17 mouse cellular contexts compared by ENCODE assay signal in genomic region chr1:189755072-189755471, GRCm38 (mm10). TPM values are rescaled to one million over a fixed set of nuclear protein-coding genes. Genes with fewer than 3 reads are reported as not detected.
A peak's percentile ranks its signal among the peaks of the same experiment; 100 is the strongest.
DNase-seq lines count a peak whose midpoint lies in the region; ATAC-seq lines count a peak whose summit lies in the region.
"Had no signal": no experiment of that assay in that cellular context is flagged by ENCODE, and none has a peak within 500 bp of the region (broad histone marks: within the 10 kb centered on the region; RNA-seq: fewer than 3 reads in every experiment).

No protein-coding gene starts in this region.

- WGBS in midbrain, embryonic 10.5 days: 48% methylated on average over 8 of the region's 8 CpGs
- WGBS in midbrain, embryonic 11.5 days: 47% methylated on average over 8 of the region's 8 CpGs
- WGBS in embryonic facial prominence, embryonic 14.5 days: 35% methylated on average over 8 of the region's 8 CpGs
- WGBS in stomach, embryonic 15.5 days: 75% methylated on average over 8 of the region's 8 CpGs

- no peaks in the 10 kb centered on the region for H3K36me3 ChIP-seq in midbrain, embryonic 10.5 days
- no peaks in the 10 kb centered on the region for H3K36me3 ChIP-seq in midbrain, embryonic 11.5 days (ENCODE audit: control insufficient read depth, insufficient read depth, low read length)
- H3K36me3 ChIP-seq in embryonic facial prominence, embryonic 14.5 days (ENCODE audit: control insufficient read depth, insufficient read depth, low read length): peaks cover 8% of the 10 kb centered on the region; the same call in 1 of the 2 replicates
- no peaks in the 10 kb centered on the region for H3K36me3 ChIP-seq in stomach, embryonic 15.5 days

- no peaks in the 10 kb centered on the region for H3K27me3 ChIP-seq in midbrain, embryonic 10.5 days (ENCODE audit: low read depth, poor library complexity, severe bottlenecking)
- no peaks in the 10 kb centered on the region for H3K27me3 ChIP-seq in midbrain, embryonic 11.5 days (ENCODE audit: control insufficient read depth, insufficient read depth, low read length)
- no peaks in the 10 kb centered on the region for H3K27me3 ChIP-seq in embryonic facial prominence, embryonic 14.5 days (replicated peaks; ENCODE audit: control insufficient read depth, insufficient read depth, low read length)
- H3K27me3 ChIP-seq in stomach, embryonic 15.5 days (replicated peaks): no peaks in the 10 kb centered on the region
- H3K27me3 ChIP-seq: Patski had no signal

- peak overlapping the region; percentile 46; the same call in 1 of the 2 replicates for H3K27ac ChIP-seq in midbrain, embryonic 10.5 days (replicated peaks)
- no peak overlapping the region for H3K27ac ChIP-seq in midbrain, embryonic 11.5 days (ENCODE audit: low read depth, low read length)
- no peak overlapping the region for H3K27ac ChIP-seq in embryonic facial prominence, embryonic 14.5 days (replicated peaks; ENCODE audit: low read depth, low read length)
- peak overlapping the region; percentile 33; the same call in 1 of the 2 replicates for H3K27ac ChIP-seq in stomach, embryonic 15.5 days
- H3K27ac ChIP-seq: forebrain, embryonic 13.5 days had no signal

- H3K4me2 ChIP-seq in midbrain, embryonic 11.5 days: no peak overlapping the region
- H3K4me2 ChIP-seq in embryonic facial prominence, embryonic 14.5 days (ENCODE audit: low read depth, low read length): no peak overlapping the region
- no peak overlapping the region for H3K4me2 ChIP-seq in stomach, embryonic 15.5 days
- H3K4me2 ChIP-seq: forebrain, embryonic 13.5 days had no signal

- H3K4me1 ChIP-seq in midbrain, embryonic 10.5 days: peaks cover 36% of the 10 kb centered on the region
- peaks cover 8% of the 10 kb centered on the region for H3K4me1 ChIP-seq in midbrain, embryonic 11.5 days (ENCODE audit: control insufficient read depth, insufficient read depth, low read length)
- H3K4me1 ChIP-seq in embryonic facial prominence, embryonic 14.5 days (ENCODE audit: control insufficient read depth, insufficient read depth, low read length): peaks cover 22% of the 10 kb centered on the region
- H3K4me1 ChIP-seq in stomach, embryonic 15.5 days: peaks cover 31% of the 10 kb centered on the region

- peak; percentile 27 for DNase-seq in gastrocnemius, postnatal 10 days
- no peak for DNase-seq in gastrocnemius, adult 8-10 months (ENCODE audit: low spot score in 2 of 2)
- no peak for DNase-seq in midbrain, embryonic 10.5 days (ENCODE audit: low spot score)
- no peak for DNase-seq in midbrain, embryonic 11.5 days (ENCODE audit: low spot score, missing footprints)
- peak; percentile 52 for DNase-seq in embryonic facial prominence, embryonic 14.5 days (ENCODE audit: low spot score)
- DNase-seq in MN1 (ENCODE audit: low spot score): no peak
- no peak for DNase-seq in adrenal gland, adult 8-10 months
- DNase-seq: adrenal gland, postnatal 14 days; cerebellum, adult 18-20 months; kidney, adult 9 months; left cerebral cortex, postnatal 4 days; lung, postnatal 36 days; right cerebral cortex, postnatal 25 days had no signal

- H3K9me3 ChIP-seq in midbrain, embryonic 10.5 days (replicated peaks): no peaks in the 10 kb centered on the region
- no peaks in the 10 kb centered on the region for H3K9me3 ChIP-seq in midbrain, embryonic 11.5 days (ENCODE audit: control insufficient read depth, low read length)
- no peaks in the 10 kb centered on the region for H3K9me3 ChIP-seq in embryonic facial prominence, embryonic 14.5 days (ENCODE audit: control insufficient read depth, low read length)
- no peaks in the 10 kb centered on the region for H3K9me3 ChIP-seq in stomach, embryonic 15.5 days
- H3K9me3 ChIP-seq: forebrain, embryonic 13.5 days had no signal

- no peak overlapping the region for H3K9ac ChIP-seq in midbrain, embryonic 11.5 days (ENCODE audit: low read length)
- H3K9ac ChIP-seq in embryonic facial prominence, embryonic 14.5 days (ENCODE audit: low read depth, low read length): peak overlapping the region; percentile 38; the same call in 1 of the 2 replicates
- no peak overlapping the region for H3K9ac ChIP-seq in stomach, embryonic 15.5 days
- H3K9ac ChIP-seq: forebrain, embryonic 13.5 days had no signal

- no peak for ATAC-seq in midbrain, embryonic 11.5 days (ENCODE audit: low FRiP score)
- ATAC-seq in embryonic facial prominence, embryonic 14.5 days (ENCODE audit: low read depth): 0 out of 2 replicates have a peak, but pooled peaks have one; percentile 54
- no peak for ATAC-seq in stomach, embryonic 15.5 days (ENCODE audit: insufficient read depth, low FRiP score, low read depth)
- ATAC-seq: forebrain, embryonic 13.5 days; hindbrain, embryonic 16.5 days; Patski had no signal

- H3K4me3 ChIP-seq in midbrain, embryonic 10.5 days: no peak overlapping the region
- no peak overlapping the region for H3K4me3 ChIP-seq in midbrain, embryonic 11.5 days (ENCODE audit: low read depth, low read length)
- H3K4me3 ChIP-seq in embryonic facial prominence, embryonic 14.5 days (ENCODE audit: low read depth, low read length): no peak overlapping the region
- H3K4me3 ChIP-seq in stomach, embryonic 15.5 days (replicated peaks): no peak overlapping the region
- H3K4me3 ChIP-seq: forebrain, embryonic 13.5 days had no signal

RNA-seq across cellular contexts. Expression of gene Ptpn14, which starts 27.0 kb away (rescaled TPM):
- total RNA-seq in gastrocnemius, postnatal 10 days (2021): 10 to 100 TPM; 13.0 to 20.5 TPM
- total RNA-seq in gastrocnemius, adult 8-10 months (2022): 10 to 100 TPM; 11.1 to 14.7 (median 13.3) TPM
- 4.5 and 4.6 TPM in 2 replicates for polyA plus RNA-seq in midbrain, embryonic 10.5 days (2016; fragmentation: Nextera tagmentation; extraction: Ambion mirVana)
- 4.3 TPM in 2 replicates for polyA plus RNA-seq in midbrain, embryonic 11.5 days (2014; fragmentation: Nextera tagmentation; extraction: Ambion mirVana)
- polyA plus RNA-seq in embryonic facial prominence, embryonic 14.5 days (2014; fragmentation: Nextera tagmentation; extraction: Ambion mirVana): 12.3 and 12.5 TPM in 2 replicates
- polyA plus RNA-seq in stomach, embryonic 15.5 days (2015; fragmentation: Nextera tagmentation; extraction: Ambion mirVana): 7.6 and 10.0 TPM in 2 replicates
- total RNA-seq in adrenal gland, adult 8-10 months (2022): 10 to 100 TPM; 10.8 to 21.8 (median 17.9) TPM

Comparison
In these comparisons a context has a peak if more than half of its experiments do, and no peak if none do; other contexts are left out.
1. DNase-seq: peak in gastrocnemius, postnatal 10 days (single experiment) and embryonic facial prominence, embryonic 14.5 days (single experiment); none in gastrocnemius, adult 8-10 months (0 of 2), midbrain, embryonic 10.5 days (single experiment), midbrain, embryonic 11.5 days (single experiment), MN1 (single experiment) and adrenal gland, adult 8-10 months (single experiment).
2. H3K27ac ChIP-seq: peak in midbrain, embryonic 10.5 days (single experiment) and stomach, embryonic 15.5 days (single experiment); none in midbrain, embryonic 11.5 days (single experiment) and embryonic facial prominence, embryonic 14.5 days (single experiment).